Mouse (Mus musculus) liver, embryonic 14.5 days (tissue): Measurements from ENCODE around the gene Pgpep1l.

Experiments
- CTCF ChIP-seq: IDR thresholded peaks from 2 replicates; pipeline ENCODE4 v1.5.1; 2016; ENCODE audit warnings: antibody characterized with exemption, low read depth, control low read depth
- EP300 ChIP-seq: IDR thresholded peaks from 2 replicates; pipeline ENCODE4 v1.6.1; 2016; ENCODE audit warnings: antibody characterized with exemption, low read depth

- TF ChIP-seq EP300: no peak
- no peak for TF ChIP-seq CTCF
Observed at GRCm38 (mm10) chr7:68264028-68264453, at the start of gene Pgpep1l.
